Mouse (Mus musculus) neural tube, embryonic 13.5 days (tissue): ENCODE measurements around the gene Cacna1f. TPM values are rescaled to one million over a fixed set of nuclear protein-coding genes. Genes with fewer than 3 reads are reported as not detected.

ENCODE experiments used
- ATAC-seq: fragments of 200-750 bp; cut with Nextera tagmentation; 2 replicates; pipeline ENCODE4 v1.8.0; 2017; ENCODE audit warnings: low read depth, mild to moderate bottlenecking, moderate TSS enrichment, moderate library complexity
- H3K27ac ChIP-seq: fragments of 300-500 bp; sonication (generic); replicated peaks from 2 replicates; pipeline ENCODE4 v1.5.1; 2015; ENCODE audit warnings: moderate library complexity, mild to moderate bottlenecking, inconsistent platforms
- H3K27me3 ChIP-seq: fragments of 300-500 bp; sonication (generic); 2 replicates; pipeline ENCODE4 v1.6.1; 2015; ENCODE audit warnings: mild to moderate bottlenecking, inconsistent platforms
- H3K36me3 ChIP-seq: fragments of 300-500 bp; sonication (generic); 2 replicates; pipeline ENCODE4 v1.6.1; 2015; ENCODE audit warnings: mild to moderate bottlenecking, inconsistent platforms
- H3K4me1 ChIP-seq: fragments of 300-500 bp; sonication (generic); replicated peaks from 2 replicates; pipeline ENCODE4 v1.6.1; 2015; ENCODE audit warnings: inconsistent platforms
- H3K4me2 ChIP-seq: fragments of 300-500 bp; sonication (generic); 2 replicates; pipeline ENCODE4 v1.6.1; 2015; ENCODE audit warnings: inconsistent platforms, mild to moderate bottlenecking, moderate library complexity
- H3K4me3 ChIP-seq: fragments of 300-500 bp; sonication (generic); 2 replicates; pipeline ENCODE4 v1.5.1; 2015; ENCODE audit warnings: mild to moderate bottlenecking, inconsistent platforms
- H3K9ac ChIP-seq: fragments of 300-500 bp; sonication (generic); 2 replicates; pipeline ENCODE4 v1.6.1; 2015; ENCODE audit warnings: moderate library complexity, mild to moderate bottlenecking, inconsistent platforms
- H3K9me3 ChIP-seq: fragments of 300-500 bp; sonication (generic); 2 replicates; pipeline ENCODE4 v1.6.1; 2016; ENCODE audit warnings: inconsistent platforms
- WGBS: fragments of 180-500 bp; shearing (Covaris S2); methylation state at CpG from one replicate; pipeline ENCODE4 v1.1.7; 2015; 5-methylcytosine and 5-hydroxymethylcytosine counted together
- polyA plus RNA-seq: library from polyadenylated mRNA; unstranded; fragments of >200 nt; fragmentation: Nextera tagmentation; extraction: Ambion mirVana; gene quantifications from 2 replicates; pipeline ENCODE4 v1.2.1, GENCODE M21; 2015

Gene Cacna1f
- polyA plus RNA-seq, 1 experiment from 2014 or later, result 0.13 TPM

DNA sequence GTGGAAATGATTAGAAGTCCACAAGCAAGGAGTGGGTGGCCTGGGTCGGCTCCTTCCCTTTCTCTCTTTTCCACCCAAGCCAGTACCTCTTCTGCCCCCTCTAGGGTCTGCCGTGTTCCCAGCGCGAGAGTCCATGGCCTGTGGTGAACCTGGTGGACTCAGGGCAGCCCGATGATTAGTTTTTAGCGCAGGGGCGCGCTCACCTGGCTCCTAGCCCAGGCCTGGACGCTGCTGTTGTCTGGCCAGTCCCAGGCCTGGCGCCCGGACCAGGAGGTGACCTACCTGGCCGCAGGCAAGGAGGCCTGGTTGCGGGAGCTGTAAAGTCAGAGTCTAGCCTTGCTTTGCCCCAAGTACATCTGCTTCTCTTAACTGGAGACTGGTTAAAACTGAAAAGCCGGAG is 74.0 kb downstream of the Cacna1f start, which contains the start of gene Magix:
Gene Magix, minus strand, starts transcription at position 388 of the 400 bp plus-strand sequence.
- H3K36me3 ChIP-seq, result no peaks in the 10 kb centered on the region
- no peaks in the 10 kb centered on the region for H3K9me3 ChIP-seq
- no peak within 1 kb of the TSS for H3K27ac ChIP-seq
- H3K4me1 ChIP-seq, result no peaks in the 10 kb centered on the region
- no peak for ATAC-seq
- H3K9ac ChIP-seq, result no peak within 1 kb of the TSS
- H3K4me2 ChIP-seq, result peak within 1 kb of the TSS; percentile 50
- H3K27me3 ChIP-seq, result no peaks in the 10 kb centered on the region
- peak within 1 kb of the TSS; percentile 25; the same call in 1 of the 2 replicates for H3K4me3 ChIP-seq
- 68% methylated on average over 14 of the region's 14 CpGs for WGBS

Other genes with a start within 250 kb of the Cacna1f start
- 1.5 and 1.9 TPM in 2 replicates for gene Usp27x, start 231.3 kb upstream of the Cacna1f start, polyA plus RNA-seq
- gene Foxp3, start 33.4 kb upstream of the Cacna1f start, polyA plus RNA-seq, result 0.14 TPM in 1 of 2 replicates, not detected in the other
- gene Ppp1r3f, start 32.8 kb upstream of the Cacna1f start, polyA plus RNA-seq, result 4.6 and 5.4 TPM in 2 replicates
- gene Ccdc22, start 1.6 kb upstream of the Cacna1f start, polyA plus RNA-seq, result 28.0 and 29.6 TPM in 2 replicates
- 108 and 118 TPM in 2 replicates for gene Syp, start 31.4 kb downstream of the Cacna1f start, polyA plus RNA-seq
- gene Prickle3, start 50.2 kb downstream of the Cacna1f start, polyA plus RNA-seq, result 1.9 and 2.1 TPM in 2 replicates
- 27.2 and 33.4 TPM in 2 replicates for gene Plp2, start 64.3 kb downstream of the Cacna1f start, polyA plus RNA-seq
- 0.18 TPM in 1 of 2 replicates, not detected in the other for gene Magix, start 74.2 kb downstream of the Cacna1f start, polyA plus RNA-seq
- 43.2 and 50.4 TPM in 2 replicates for gene Gpkow, start 90.0 kb downstream of the Cacna1f start, polyA plus RNA-seq
- 35.0 and 36.5 TPM in 2 replicates for gene Wdr45, start 107.2 kb downstream of the Cacna1f start, polyA plus RNA-seq
- gene Gm45208, start 115.2 kb downstream of the Cacna1f start, polyA plus RNA-seq, result not detected in 2 replicates
- gene Praf2, start 121.4 kb downstream of the Cacna1f start, polyA plus RNA-seq, result 115 and 134 TPM in 2 replicates
- gene Ccdc120, start 143.8 kb downstream of the Cacna1f start, polyA plus RNA-seq, result 39.3 and 43.2 TPM in 2 replicates
- gene Tfe3, start 155.5 kb downstream of the Cacna1f start, polyA plus RNA-seq, result 25.8 and 28.6 TPM in 2 replicates
- gene Gripap1, start 182.7 kb downstream of the Cacna1f start, polyA plus RNA-seq, result 74.9 and 77.1 TPM in 2 replicates
- 4.9 and 6.2 TPM in 2 replicates for gene Kcnd1, start 215.2 kb downstream of the Cacna1f start, polyA plus RNA-seq
- gene Otud5, start 234.3 kb downstream of the Cacna1f start, polyA plus RNA-seq, result 51.8 and 52.2 TPM in 2 replicates